Mouse (Mus musculus): ENCODE results near the gene Zfp119a. TPM values are rescaled to one million over a fixed set of nuclear protein-coding genes. Genes with fewer than 3 reads are reported as not detected.

Zfp119a gene
- total and polyA plus RNA-seq, 3 experiments = 0.43 to 4.2 (median 4.0) TPM

GRCm38 (mm10) chr17:55816853-55817252, 61.9 kb downstream of the Zfp119a start:
- no peak overlapping the region for H3K4me3 ChIP-seq
- no peak for DNase-seq
- no peaks in the 10 kb centered on the region for H3K27me3 ChIP-seq (ENCODE audit: control insufficient read depth, insufficient read depth, low read length)
- H3K27ac ChIP-seq = no peak overlapping the region
- 83% methylated on average over 4 of the region's 4 CpGs for WGBS
- intact Hi-C loops (cut with DNase I) = no loop called here
- H3K4me1 ChIP-seq (ENCODE audit: control insufficient read depth, insufficient read depth, low read length) = no peaks in the 10 kb centered on the region
- no peaks in the 10 kb centered on the region for H3K36me3 ChIP-seq (ENCODE audit: control insufficient read depth, insufficient read depth, low read length)
- H3K9ac ChIP-seq (ENCODE audit: low read depth, low read length) = no peak overlapping the region
- no peaks in the 10 kb centered on the region for H3K79me2 ChIP-seq (replicated peaks; ENCODE audit: control insufficient read depth, insufficient read depth, low read length)
- no peak for TF ChIP-seq CTCF (IDR thresholded peaks at IDR 0.05)
- TF ChIP-seq POLR2A (IDR thresholded peaks at IDR 0.05; ENCODE audit: insufficient read depth, low read depth, low read length) = no peak
- TF ChIP-seq EP300 (IDR thresholded peaks at IDR 0.05; ENCODE audit: insufficient read depth, low read depth, low read length) = no peak

Other genes starting within 250 kb of the Zfp119a start
- 1 to 10 TPM; 2.3 to 2.8 TPM for gene Pot1b, start 166.3 kb downstream of the Zfp119a start, total RNA-seq (2021)
- 1.5 and 3.5 TPM in 2 replicates for gene Pot1b, start 166.3 kb downstream of the Zfp119a start, polyA plus RNA-seq (2012; rRNA removed)
- gene Adgre4, start 128.9 kb downstream of the Zfp119a start, total RNA-seq (2021) = under 1 TPM; 0.47 to 0.75 TPM
- 0.82 and 0.92 TPM in 2 replicates for gene Adgre4, start 128.9 kb downstream of the Zfp119a start, polyA plus RNA-seq (2012; rRNA removed)
- gene Zfp959, start 13.2 kb upstream of the Zfp119a start, total RNA-seq (2021) = 1 to 10 TPM; 3.8 TPM
- gene Zfp959, start 13.2 kb upstream of the Zfp119a start, polyA plus RNA-seq (2012; rRNA removed) = 1.4 and 2.1 TPM in 2 replicates
- gene Zfp119b, start 70.6 kb upstream of the Zfp119a start, total RNA-seq (2021) = 1 to 10 TPM; 2.5 to 3.9 TPM
- 0.49 and 1.2 TPM in 2 replicates for gene Zfp119b, start 70.6 kb upstream of the Zfp119a start, polyA plus RNA-seq (2012; rRNA removed)
- under 1 TPM; 0.34 to 0.91 TPM for gene Ebi3, start 73.7 kb upstream of the Zfp119a start, total RNA-seq (2021)
- gene Ebi3, start 73.7 kb upstream of the Zfp119a start, polyA plus RNA-seq (2012; rRNA removed) = 1.3 and 4.1 TPM in 2 replicates
- 1 to 10 TPM; 8.3 to 9.2 TPM for gene Yju2, start 80.2 kb upstream of the Zfp119a start, total RNA-seq (2021)
- 3.7 and 4.2 TPM in 2 replicates for gene Yju2, start 80.2 kb upstream of the Zfp119a start, polyA plus RNA-seq (2012; rRNA removed)
- under 1 TPM; 0.63 to 0.64 TPM for gene Shd, start 91.5 kb upstream of the Zfp119a start, total RNA-seq (2021)
- 1.9 TPM in 2 replicates for gene Shd, start 91.5 kb upstream of the Zfp119a start, polyA plus RNA-seq (2012; rRNA removed)
- gene Fsd1, start 107.6 kb upstream of the Zfp119a start, total RNA-seq (2021) = under 1 TPM; 0.50 to 0.61 TPM
- gene Fsd1, start 107.6 kb upstream of the Zfp119a start, polyA plus RNA-seq (2012; rRNA removed) = 0.35 and 0.76 TPM in 2 replicates
- gene Stap2, start 126.7 kb upstream of the Zfp119a start, total RNA-seq (2021) = 10 to 100 TPM; 12.2 to 14.8 TPM
- 28.6 and 30.6 TPM in 2 replicates for gene Stap2, start 126.7 kb upstream of the Zfp119a start, polyA plus RNA-seq (2012; rRNA removed)
- gene Mpnd, start 126.8 kb upstream of the Zfp119a start, total RNA-seq (2021) = 10 to 100 TPM; 63.1 to 78.9 TPM
- 68.0 and 75.8 TPM in 2 replicates for gene Mpnd, start 126.8 kb upstream of the Zfp119a start, polyA plus RNA-seq (2012; rRNA removed)
- gene Sh3gl1, start 157.7 kb upstream of the Zfp119a start, total RNA-seq (2021) = 10 to 100 TPM; 13.6 to 14.3 TPM
- gene Sh3gl1, start 157.7 kb upstream of the Zfp119a start, polyA plus RNA-seq (2012; rRNA removed) = 26.4 and 27.4 TPM in 2 replicates
- 1 to 10 TPM in 1 of 2 experiments, under 1 TPM in 1; 0.99 to 1.3 TPM for gene Chaf1a, start 161.5 kb upstream of the Zfp119a start, total RNA-seq (2021)
- gene Chaf1a, start 161.5 kb upstream of the Zfp119a start, polyA plus RNA-seq (2012; rRNA removed) = 0.45 and 0.67 TPM in 2 replicates
- 10 to 100 TPM; 47.6 to 53.5 TPM for gene Ubxn6, start 196.1 kb upstream of the Zfp119a start, total RNA-seq (2021)
- gene Ubxn6, start 196.1 kb upstream of the Zfp119a start, polyA plus RNA-seq (2012; rRNA removed) = 64.4 and 79.3 TPM in 2 replicates
- gene Hdgfl2, start 200.7 kb upstream of the Zfp119a start, total RNA-seq (2021) = 10 to 100 TPM; 32.5 to 35.0 TPM
- 30.2 and 31.5 TPM in 2 replicates for gene Hdgfl2, start 200.7 kb upstream of the Zfp119a start, polyA plus RNA-seq (2012; rRNA removed)
- 100 to 1,000 TPM; 151 to 170 TPM for gene Plin4, start 230.9 kb upstream of the Zfp119a start, total RNA-seq (2021)
- 114 and 167 TPM in 2 replicates for gene Plin4, start 230.9 kb upstream of the Zfp119a start, polyA plus RNA-seq (2012; rRNA removed)
- gene Plin5, start 238.7 kb upstream of the Zfp119a start, total RNA-seq (2021) = 100 to 1,000 TPM; 159 to 160 TPM
- 112 and 170 TPM in 2 replicates for gene Plin5, start 238.7 kb upstream of the Zfp119a start, polyA plus RNA-seq (2012; rRNA removed)
- gene Lrg1, start 243.1 kb upstream of the Zfp119a start, total RNA-seq (2021) = 10 to 100 TPM; 57.0 to 74.6 TPM
- gene Lrg1, start 243.1 kb upstream of the Zfp119a start, polyA plus RNA-seq (2012; rRNA removed) = 38.2 and 77.7 TPM in 2 replicates